Mouse (Mus musculus): ENCODE data around the gene Strc.

DNA sequence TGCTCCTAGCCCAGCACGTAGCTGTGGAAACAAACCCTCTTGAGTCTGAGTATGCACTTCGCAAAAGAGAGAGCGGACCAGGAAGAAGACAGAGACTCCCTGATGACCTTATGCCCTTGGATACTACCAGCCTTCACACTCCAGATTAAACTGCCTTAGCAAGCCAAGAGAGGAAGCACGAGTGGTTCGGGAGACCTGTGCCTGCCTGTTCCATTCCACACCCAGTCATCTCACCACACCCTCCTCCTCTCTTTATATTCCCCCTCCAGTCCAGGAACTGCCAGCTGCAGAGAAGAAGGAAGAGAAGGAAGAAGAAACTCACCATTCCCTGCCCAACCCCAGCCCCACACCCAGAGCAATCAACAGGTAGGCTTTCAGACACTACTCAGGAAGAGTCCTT lies 29.5 kb downstream of the Strc start, which contains the start of gene Ckmt1:
- TF ChIP-seq POLR2A (IDR thresholded peaks at IDR 0.05; ENCODE audit: low read depth, low read length) (no peak), CTCF (IDR thresholded peaks at IDR 0.05; ENCODE audit: extremely low read depth, insufficient read depth, insufficient read length, insufficient replicate concordance) (no peak)
